Mouse (Mus musculus) adrenal gland, adult 8-10 months (tissue): ENCODE data around the gene Gsc2. TPM values are rescaled to one million over a fixed set of nuclear protein-coding genes. Genes with fewer than 3 reads are reported as not detected.

Experiments used
- total RNA-seq, 4 experiments: library from RNA; stranded (reverse); gene quantifications; 2 replicates each; pipeline ENCODE4 v1.2.4; 2022

Gsc2 gene
- total RNA-seq, 4 experiments from 2014 or later = not detected

Other genes with a start within 250 kb of the Gsc2 start
- 10 to 100 TPM; 54.1 to 95.8 (median 62.0) TPM for gene Med15, start 182.2 kb downstream of the Gsc2 start, total RNA-seq
- 10 to 100 TPM; 40.5 to 65.6 (median 50.8) TPM for gene Klhl22, start 155.4 kb downstream of the Gsc2 start, total RNA-seq
- gene Scarf2, start 117.8 kb downstream of the Gsc2 start, total RNA-seq = 10 to 100 TPM; 11.8 to 14.9 (median 13.1) TPM
- gene B830017H08Rik, start 81.9 kb downstream of the Gsc2 start, total RNA-seq = not detected
- gene Car15, start 76.7 kb downstream of the Gsc2 start, total RNA-seq = 1 to 10 TPM in 3 of 4 experiments, under 1 TPM in 1; 0.94 to 3.6 (median 2.3) TPM
- gene Gm20518, start 23.4 kb downstream of the Gsc2 start, total RNA-seq = under 1 TPM; 0.23 to 0.73 (median 0.33) TPM
- gene Tssk1, start 20.8 kb downstream of the Gsc2 start, total RNA-seq = under 1 TPM in 3 of 4 experiments, not detected in 1; 0.08 to 0.17 (median 0.12) TPM
- gene Dgcr2, start 16.5 kb downstream of the Gsc2 start, total RNA-seq = 10 to 100 TPM; 66.1 to 78.0 (median 76.2) TPM
- gene Tssk2, start 16.4 kb downstream of the Gsc2 start, total RNA-seq = not detected
- gene Ess2, start 3.7 kb downstream of the Gsc2 start, total RNA-seq = 10 to 100 TPM; 16.9 to 28.8 (median 22.5) TPM
- 100 to 1,000 TPM; 184 to 251 (median 197) TPM for gene Slc25a1, start 13.2 kb upstream of the Gsc2 start, total RNA-seq
- under 1 TPM in 2 of 4 experiments, not detected in 2; 0.35 to 0.81 TPM for gene Vpreb2, start 65.4 kb upstream of the Gsc2 start, total RNA-seq
- 10 to 100 TPM; 63.2 to 80.9 (median 74.1) TPM for gene Dgcr6, start 137.8 kb upstream of the Gsc2 start, total RNA-seq
- 10 to 100 TPM; 24.3 to 64.6 (median 44.3) TPM for gene Prodh, start 175.1 kb upstream of the Gsc2 start, total RNA-seq
- under 1 TPM in 3 of 4 experiments, not detected in 1; 0.14 to 0.30 (median 0.23) TPM for gene Rtn4r, start 212.6 kb upstream of the Gsc2 start, total RNA-seq